Mouse (Mus musculus) G1E (cell line): ENCODE measurements around the gene Foxk1.

Experiments
- CTCF ChIP-seq: IDR thresholded peaks from 2 replicates; pipeline ENCODE4 v1.5.1; 2012; ENCODE audit warnings: low read depth, low read length, inconsistent platforms, mixed read lengths
- GATA1 ChIP-seq: IDR thresholded peaks from 2 replicates; pipeline ENCODE4 v1.6.1; 2012; ENCODE audit warnings: borderline replicate concordance, low read length, inconsistent platforms, mixed read lengths
- POLR2AphosphoS5 ChIP-seq: IDR thresholded peaks from 2 replicates; pipeline ENCODE4 v1.6.1; 2012; ENCODE audit warnings: low read depth, low read length, inconsistent platforms; ENCODE audit not compliant: insufficient replicate concordance
- TAL1 ChIP-seq: conservative IDR thresholded peaks from 2 replicates; pipeline ENCODE4 v1.6.1; 2012; ENCODE audit warnings: low read depth, low read length, inconsistent platforms, mixed read lengths

DNA sequence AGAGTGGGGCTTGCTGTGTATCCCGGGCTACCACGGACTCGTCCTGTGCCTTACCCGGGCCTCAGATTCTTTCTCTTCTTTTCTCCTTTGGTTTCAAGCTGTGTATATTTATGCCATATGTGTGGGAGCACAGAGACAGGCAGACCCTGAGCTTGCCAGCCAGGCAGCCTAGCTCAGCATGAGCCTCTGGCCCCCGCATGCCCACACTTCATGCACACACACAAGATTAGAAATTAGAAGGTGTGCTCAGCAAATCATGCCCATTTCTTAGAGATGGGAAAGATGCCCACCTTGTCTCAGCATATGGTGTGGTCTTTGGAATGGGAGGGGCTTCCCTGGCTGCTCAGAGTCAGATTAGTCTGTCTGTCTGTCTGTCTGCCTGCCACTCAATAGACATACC is 32.8 kb downstream of the Foxk1 start:
- TF ChIP-seq CTCF = no peak
- no peak for TF ChIP-seq TAL1
- TF ChIP-seq POLR2AphosphoS5 = no peak
- no peak for TF ChIP-seq GATA1
